Comparison of ENCODE assay signal across 27 mouse cellular contexts in the genomic region with DNA sequence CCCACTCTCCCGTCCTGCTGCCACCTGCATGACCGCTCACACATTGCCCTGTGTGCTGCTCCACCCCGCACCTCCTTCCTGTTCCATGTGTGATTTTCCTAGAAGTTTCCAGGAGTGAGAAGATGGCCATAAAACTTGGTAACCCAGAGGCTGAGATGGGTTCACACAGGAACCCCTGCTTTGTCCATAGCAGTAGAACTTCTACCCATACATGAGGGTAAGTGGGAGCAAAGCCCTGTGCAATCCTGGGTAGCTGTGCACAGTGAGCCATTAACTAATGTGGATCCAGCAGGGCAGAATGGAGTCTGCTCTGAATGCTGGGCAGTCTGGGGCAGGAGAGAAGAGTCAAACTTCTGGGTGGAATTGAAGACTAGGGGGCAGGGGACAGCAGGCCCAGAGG. TPM values are rescaled to one million over a fixed set of nuclear protein-coding genes. Genes with fewer than 3 reads are reported as not detected.
A peak's percentile ranks its signal among the peaks of the same experiment; 100 is the strongest.
DNase-seq lines count a peak whose midpoint lies in the region; ATAC-seq and TF ChIP-seq lines count a peak whose summit lies in the region.
"Had no signal": no experiment of that assay in that cellular context is flagged by ENCODE, and none has a peak within 500 bp of the region (broad histone marks: within the 10 kb centered on the region; RNA-seq: fewer than 3 reads in every experiment).

No protein-coding gene starts in this region.

- no peak overlapping the region for H3K4me2 ChIP-seq in midbrain, embryonic 16.5 days (ENCODE audit: low read length)
- no peak overlapping the region for H3K4me2 ChIP-seq in midbrain, postnatal 0 days (ENCODE audit: low read depth, low read length, poor library complexity, severe bottlenecking)
- H3K4me2 ChIP-seq: embryonic facial prominence, embryonic 13.5 days; limb, embryonic 15.5 days; stomach, embryonic 15.5 days had no signal

- TF ChIP-seq CTCF in midbrain, postnatal 0 days (IDR thresholded peaks at IDR 0.05): no peak

- no peaks in the 10 kb centered on the region for H3K9me3 ChIP-seq in midbrain, embryonic 10.5 days (replicated peaks)
- no peaks in the 10 kb centered on the region for H3K9me3 ChIP-seq in midbrain, embryonic 16.5 days (replicated peaks; ENCODE audit: control insufficient read depth, low read length, poor library complexity, severe bottlenecking)
- no peaks in the 10 kb centered on the region for H3K9me3 ChIP-seq in midbrain, postnatal 0 days (ENCODE audit: low read length)
- H3K9me3 ChIP-seq: embryonic facial prominence, embryonic 13.5 days; hindbrain, embryonic 10.5 days; limb, embryonic 15.5 days; stomach, embryonic 15.5 days had no signal

- peak; percentile 88 for DNase-seq in heart, adult 11 months
- DNase-seq in heart, adult 9 months (ENCODE audit: low spot score in 2 of 2): no peak
- peak; percentile 56 for DNase-seq in kidney, adult 9 months
- no peak for DNase-seq in kidney, postnatal 14 days
- no peak for DNase-seq in midbrain, embryonic 10.5 days (ENCODE audit: low spot score)
- DNase-seq in midbrain, postnatal 0 days (ENCODE audit: low spot score): no peak
- DNase-seq: adrenal gland, postnatal 14 days; cerebellum, adult 11 months; cerebellum, postnatal 14 days; layer of hippocampus, postnatal 36 days; liver, postnatal 0 days; lung, postnatal 10 days; right cerebral cortex, postnatal 14 days; spleen, adult 18-20 months; thymus, adult 18-20 months had no signal

- 89% methylated on average over 3 of the region's 3 CpGs for WGBS in midbrain, embryonic 10.5 days
- 83% methylated on average over 3 of the region's 3 CpGs for WGBS in midbrain, embryonic 16.5 days
- WGBS in midbrain, postnatal 0 days: 84% methylated on average over 3 of the region's 3 CpGs

- no peak for ATAC-seq in midbrain, embryonic 16.5 days
- no peak for ATAC-seq in midbrain, postnatal 0 days (ENCODE audit: low FRiP score)
- ATAC-seq: intestine, embryonic 16.5 days; liver, postnatal 0 days had no signal

- H3K4me1 ChIP-seq in midbrain, embryonic 10.5 days: peaks cover 27% of the 10 kb centered on the region
- peaks cover 8% of the 10 kb centered on the region; the same call in 1 of the 2 replicates for H3K4me1 ChIP-seq in midbrain, embryonic 16.5 days (ENCODE audit: control insufficient read depth, insufficient read depth, low read length)
- no peaks in the 10 kb centered on the region for H3K4me1 ChIP-seq in midbrain, postnatal 0 days (ENCODE audit: insufficient read depth, low read length)

- no peaks in the 10 kb centered on the region for H3K27me3 ChIP-seq in midbrain, embryonic 10.5 days (ENCODE audit: low read depth, poor library complexity, severe bottlenecking)
- H3K27me3 ChIP-seq in midbrain, embryonic 16.5 days (ENCODE audit: control insufficient read depth, insufficient read depth, low read depth, low read length): no peaks in the 10 kb centered on the region
- no peaks in the 10 kb centered on the region for H3K27me3 ChIP-seq in midbrain, postnatal 0 days (ENCODE audit: insufficient read depth, low read length)
- H3K27me3 ChIP-seq: embryonic facial prominence, embryonic 13.5 days; limb, embryonic 15.5 days; stomach, embryonic 15.5 days had no signal

- no peak overlapping the region for H3K4me3 ChIP-seq in midbrain, embryonic 10.5 days
- no peak overlapping the region for H3K4me3 ChIP-seq in midbrain, embryonic 16.5 days (ENCODE audit: low read depth, low read length)
- no peak overlapping the region for H3K4me3 ChIP-seq in midbrain, postnatal 0 days (ENCODE audit: low read depth, low read length)
- H3K4me3 ChIP-seq: embryonic facial prominence, embryonic 13.5 days; hindbrain, embryonic 10.5 days; layer of hippocampus, adult 2 months; limb, embryonic 15.5 days; stomach, embryonic 15.5 days had no signal

- no peak overlapping the region for H3K9ac ChIP-seq in midbrain, embryonic 16.5 days (ENCODE audit: low read depth, low read length)
- H3K9ac ChIP-seq in midbrain, postnatal 0 days (replicated peaks; ENCODE audit: low read length, poor library complexity, severe bottlenecking): no peak overlapping the region
- H3K9ac ChIP-seq: embryonic facial prominence, embryonic 13.5 days; limb, embryonic 15.5 days; liver, postnatal 0 days; stomach, embryonic 15.5 days had no signal

- peak overlapping the region; percentile 66; the same call in 1 of the 2 replicates for H3K27ac ChIP-seq in midbrain, embryonic 10.5 days (replicated peaks)
- no peak overlapping the region for H3K27ac ChIP-seq in midbrain, embryonic 16.5 days (ENCODE audit: low read length)
- H3K27ac ChIP-seq in midbrain, postnatal 0 days (ENCODE audit: low read depth, low read length): peak overlapping the region; percentile 43; the same call in 1 of the 2 replicates
- H3K27ac ChIP-seq: embryonic facial prominence, embryonic 13.5 days; hindbrain, embryonic 10.5 days; layer of hippocampus, adult 2 months; stomach, embryonic 15.5 days had no signal

- no peaks in the 10 kb centered on the region for H3K36me3 ChIP-seq in midbrain, embryonic 10.5 days
- H3K36me3 ChIP-seq in midbrain, embryonic 16.5 days (ENCODE audit: control insufficient read depth, insufficient read depth, low read length): no peaks in the 10 kb centered on the region
- no peaks in the 10 kb centered on the region for H3K36me3 ChIP-seq in midbrain, postnatal 0 days (ENCODE audit: insufficient read depth, low read length)
- H3K36me3 ChIP-seq: embryonic facial prominence, embryonic 13.5 days; hindbrain, embryonic 10.5 days; limb, embryonic 15.5 days; stomach, embryonic 15.5 days had no signal

RNA-seq across cellular contexts. Expression of gene Aldh1l1, which starts 8.3 kb away (rescaled TPM):
- polyA plus RNA-seq in midbrain, embryonic 10.5 days (2016; fragmentation: Nextera tagmentation; extraction: Ambion mirVana): 2.7 and 3.7 TPM in 2 replicates
- polyA plus RNA-seq in midbrain, embryonic 16.5 days (2015; fragmentation: Nextera tagmentation; extraction: Ambion mirVana): 46.5 and 72.2 TPM in 2 replicates
- 111 and 125 TPM in 2 replicates for total RNA-seq in midbrain, postnatal 0 days (2014; rRNA removed)
- polyA plus RNA-seq in midbrain, postnatal 0 days (2015; fragmentation: Nextera tagmentation; extraction: Ambion mirVana): 83.8 and 101 TPM in 2 replicates
- total RNA-seq: neutrophil, adult 5-6 weeks had no signal

RNA-seq across cellular contexts. Expression of gene Klf15, which starts 32.2 kb away (rescaled TPM):
- polyA plus RNA-seq in midbrain, embryonic 10.5 days (2016; fragmentation: Nextera tagmentation; extraction: Ambion mirVana): 4.2 and 4.9 TPM in 2 replicates
- polyA plus RNA-seq in midbrain, embryonic 16.5 days (2015; fragmentation: Nextera tagmentation; extraction: Ambion mirVana): 12.6 and 17.5 TPM in 2 replicates
- total RNA-seq in midbrain, postnatal 0 days (2014; rRNA removed): 34.2 and 35.1 TPM in 2 replicates
- polyA plus RNA-seq in midbrain, postnatal 0 days (2015; fragmentation: Nextera tagmentation; extraction: Ambion mirVana): 20.6 and 22.3 TPM in 2 replicates
- total RNA-seq: CH12.LX; granulocyte monocyte progenitor cell, adult 5-6 weeks; megakaryocyte, adult 5-6 weeks; MEL; neutrophil, adult 5-6 weeks had no signal

Comparison
In these comparisons a context has a peak if more than half of its experiments do, and no peak if none do; other contexts are left out.
1. DNase-seq: peak in heart, adult 11 months (single experiment) and kidney, adult 9 months (single experiment); none in heart, adult 9 months (0 of 2), kidney, postnatal 14 days (single experiment), midbrain, embryonic 10.5 days (single experiment) and midbrain, postnatal 0 days (single experiment).
2. RNA of gene Aldh1l1, which starts 8.3 kb away (polyA plus RNA-seq): 83.8 to 101 TPM in midbrain, postnatal 0 days and 46.5 to 72.2 TPM in midbrain, embryonic 16.5 days; 2.7 to 3.7 TPM in midbrain, embryonic 10.5 days; every median in the first group is over 10 times any median in the second.